Mouse (Mus musculus) cortical plate, adult 2 months (tissue): ENCODE results near the gene Lamtor5. TPM values are rescaled to one million over a fixed set of nuclear protein-coding genes. Genes with fewer than 3 reads are reported as not detected.
"Not testable (repeated sequence)": the region's sequence is repeated elsewhere in the genome, so short reads cannot be mapped to it uniquely, and the experiment has no call there.

ENCODE experiments used
- H3K27ac ChIP-seq: fragments of 200-500 bp; 2 replicates; pipeline ENCODE4 v1.5.1; 2012; ENCODE audit warnings: low read length, control low read depth, inconsistent platforms; ENCODE audit not compliant: insufficient read depth
- H3K4me1 ChIP-seq: fragments of 200-500 bp; 2 replicates; pipeline ENCODE4 v1.6.1; 2011; ENCODE audit warnings: low read length; ENCODE audit not compliant: control insufficient read depth, insufficient read depth
- H3K4me3 ChIP-seq: fragments of 200-500 bp; 2 replicates; pipeline ENCODE4 v1.5.1; 2011; ENCODE audit warnings: mild to moderate bottlenecking, low read length, control low read depth; ENCODE audit not compliant: insufficient read depth
- CTCF ChIP-seq: fragments of 200-500 bp; IDR thresholded peaks from 2 replicates; pipeline ENCODE4 v1.5.1; 2011; ENCODE audit warnings: mild to moderate bottlenecking, control low read depth, low read length; ENCODE audit not compliant: insufficient read depth; ENCODE audit errors: extremely low read depth
- POLR2A ChIP-seq: fragments of 200-500 bp; IDR thresholded peaks from 2 replicates; pipeline ENCODE4 v1.6.1; 2011; ENCODE audit warnings: mild to moderate bottlenecking, low read length, control low read depth; ENCODE audit not compliant: insufficient read depth; ENCODE audit errors: extremely low read depth
- polyA plus RNA-seq: library from polyadenylated mRNA; depleted of rRNA; stranded (reverse); fragments of >200 nt; gene quantifications from 2 replicates; pipeline ENCODE4 v1.2.3, GENCODE M21; 2012

Lamtor5 gene
- polyA plus RNA-seq, 1 experiment: 123 TPM

GRCm38 (mm10) chr3:107295672-107296360 is 17.2 kb downstream of the Lamtor5 start:
- Histone ChIP-seq H3K4me3 (no peak overlapping the region), H3K27ac (no peak overlapping the region), H3K4me1 (no peaks in the 10 kb centered on the region; the same call in 1 of the 2 replicates)
- no peak for TF ChIP-seq CTCF
- no peak for TF ChIP-seq POLR2A

GRCm38 (mm10) chr3:107296917-107297316 is 18.3 kb downstream of the Lamtor5 start:
- H3K27ac ChIP-seq, H3K4me3 ChIP-seq, H3K4me1 ChIP-seq: not testable (repeated sequence)

GRCm38 (mm10) chr3:107317338-107317737 is 38.7 kb downstream of the Lamtor5 start:
- no peak overlapping the region for H3K4me3 ChIP-seq
- H3K4me1 ChIP-seq: peaks cover 1% of the 10 kb centered on the region
- H3K27ac ChIP-seq: no peak overlapping the region
- TF ChIP-seq CTCF (no peak), POLR2A (no peak)

GRCm38 (mm10) chr3:107321141-107321540 is 42.5 kb downstream of the Lamtor5 start:
- no peak for TF ChIP-seq POLR2A
- no peak for TF ChIP-seq CTCF
- Histone ChIP-seq H3K27ac (no peak overlapping the region), H3K4me1 (no peaks in the 10 kb centered on the region; the same call in none of the 2 replicates), H3K4me3 (no peak overlapping the region)

GRCm38 (mm10) chr3:107321776-107322175 is 43.1 kb downstream of the Lamtor5 start:
- Histone ChIP-seq H3K4me1 (no peaks in the 10 kb centered on the region; the same call in none of the 2 replicates), H3K4me3 (no peak overlapping the region), H3K27ac (no peak overlapping the region)
- TF ChIP-seq POLR2A (no peak), CTCF (no peak)

- Histone ChIP-seq H3K4me3 (no peak overlapping the region), H3K4me1 (peaks cover 5% of the 10 kb centered on the region)
- no peak for TF ChIP-seq CTCF
- TF ChIP-seq POLR2A: no peak
These were observed 47.8 kb downstream of the Lamtor5 start for GRCm38 (mm10) chr3:107326442-107326841.

GRCm38 (mm10) chr3:107330503-107331424 is 52.1 kb downstream of the Lamtor5 start:
- Histone ChIP-seq H3K4me1 (peaks cover 5% of the 10 kb centered on the region), H3K4me3 (peak overlapping the region; percentile 50; the same call in 1 of the 2 replicates), H3K27ac (no peak overlapping the region)
- no peak for TF ChIP-seq POLR2A

More at GRCm38 (mm10) chr3:107326442-107326841, 47.8 kb downstream of the Lamtor5 start:
- no peak overlapping the region for H3K27ac ChIP-seq

GRCm38 (mm10) chr3:107331746-107332126 is 53.1 kb downstream of the Lamtor5 start:
- Histone ChIP-seq H3K4me1 (peaks cover 5% of the 10 kb centered on the region), H3K27ac (no peak overlapping the region), H3K4me3 (peak overlapping the region; percentile 50)
- no peak for TF ChIP-seq CTCF
- TF ChIP-seq POLR2A: no peak

- peaks cover 5% of the 10 kb centered on the region for H3K4me1 ChIP-seq
- H3K4me3 ChIP-seq: peak overlapping the region; percentile 50
- H3K27ac ChIP-seq: peak overlapping the region; percentile 65
- TF ChIP-seq CTCF: no peak
- no peak for TF ChIP-seq POLR2A
These were observed 53.7 kb downstream of the Lamtor5 start for GRCm38 (mm10) chr3:107332127-107332959.
